Mouse (Mus musculus): ENCODE measurements around the gene Spdye4b. TPM values are rescaled to one million over a fixed set of nuclear protein-coding genes. Genes with fewer than 3 reads are reported as not detected.
"Not testable (repeated sequence)": the region's sequence is repeated elsewhere in the genome, so short reads cannot be mapped to it uniquely, and the experiment has no call there.

Spdye4b gene
- polyA plus RNA-seq, 1 experiment from 2014 or later: 0.07 TPM

GRCm38 (mm10) chr5:143175970-143176369 lies 4.8 kb upstream of the Spdye4b start:
- WGBS: 96% methylated on average over 4 of the region's 4 CpGs

GRCm38 (mm10) chr5:143177541-143178200 lies 3.1 kb upstream of the Spdye4b start:
- no peak for DNase-seq (ENCODE audit: low spot score)
- peaks cover 63% of the 10 kb centered on the region for H3K36me3 ChIP-seq
- H3K9me3 ChIP-seq: peaks cover 24% of the 10 kb centered on the region; the same call in 1 of the 2 replicates
- H3K4me3 ChIP-seq: no peak overlapping the region
- H3K27ac ChIP-seq: no peak overlapping the region
- H3K27me3 ChIP-seq (ENCODE audit: insufficient read depth, poor library complexity, severe bottlenecking): no peaks in the 10 kb centered on the region
- WGBS: 88% methylated on average over 3 of the region's 3 CpGs
- peaks cover 15% of the 10 kb centered on the region for H3K4me1 ChIP-seq (replicated peaks)

More at GRCm38 (mm10) chr5:143175970-143176369, 4.8 kb upstream of the Spdye4b start:
- Histone ChIP-seq H3K9me3 (peaks cover 24% of the 10 kb centered on the region; the same call in 1 of the 2 replicates), H3K27ac (no peak overlapping the region), H3K27me3 (ENCODE audit: insufficient read depth, poor library complexity, severe bottlenecking) (no peaks in the 10 kb centered on the region), H3K4me3 (no peak overlapping the region), H3K4me1 (replicated peaks) (peaks cover 15% of the 10 kb centered on the region), H3K36me3 (peaks cover 80% of the 10 kb centered on the region)
- DNase-seq (ENCODE audit: low spot score): no peak

GRCm38 (mm10) chr5:143179179-143179578 lies 1.6 kb upstream of the Spdye4b start:
- WGBS: 49% methylated on average over 6 of the region's 6 CpGs
- Histone ChIP-seq H3K27me3 (ENCODE audit: insufficient read depth, poor library complexity, severe bottlenecking) (no peaks in the 10 kb centered on the region), H3K4me3 (peak overlapping the region; percentile 93; the same call in 1 of the 2 replicates)

GRCm38 (mm10) chr5:143188014-143188413 lies 7.2 kb downstream of the Spdye4b start:
- not testable (repeated sequence) for H3K9me3 ChIP-seq; H3K36me3 ChIP-seq; H3K27me3 ChIP-seq (ENCODE audit: insufficient read depth, poor library complexity, severe bottlenecking); H3K4me3 ChIP-seq; DNase-seq (ENCODE audit: low spot score); H3K4me1 ChIP-seq (replicated peaks); H3K27ac ChIP-seq
- WGBS: 82% methylated on average over 1 of the region's 1 CpGs

More at GRCm38 (mm10) chr5:143179179-143179578, 1.6 kb upstream of the Spdye4b start:
- peaks cover 15% of the 10 kb centered on the region for H3K4me1 ChIP-seq (replicated peaks)
- no peak overlapping the region for H3K27ac ChIP-seq
- H3K9me3 ChIP-seq: peaks cover 11% of the 10 kb centered on the region; the same call in 1 of the 2 replicates
- peak; percentile 10 for DNase-seq (ENCODE audit: low spot score)
- peaks cover 48% of the 10 kb centered on the region for H3K36me3 ChIP-seq

- H3K9me3 ChIP-seq: no peaks in the 10 kb centered on the region
Observed at GRCm38 (mm10) chr5:143192806-143193205, 12.0 kb downstream of the Spdye4b start.

GRCm38 (mm10) chr5:143194747-143195146 lies 13.9 kb downstream of the Spdye4b start:
- H3K4me1 ChIP-seq (replicated peaks); H3K27me3 ChIP-seq (ENCODE audit: insufficient read depth, poor library complexity, severe bottlenecking); DNase-seq (ENCODE audit: low spot score); H3K4me3 ChIP-seq; H3K36me3 ChIP-seq; H3K9me3 ChIP-seq; H3K27ac ChIP-seq: not testable (repeated sequence)
- WGBS: 73% methylated on average over 8 of the region's 8 CpGs

More at GRCm38 (mm10) chr5:143192806-143193205, 12.0 kb downstream of the Spdye4b start:
- H3K36me3 ChIP-seq: no peaks in the 10 kb centered on the region
- H3K27ac ChIP-seq: no peak overlapping the region
- no peaks in the 10 kb centered on the region for H3K27me3 ChIP-seq (ENCODE audit: insufficient read depth, poor library complexity, severe bottlenecking)
- H3K4me1 ChIP-seq (replicated peaks): no peaks in the 10 kb centered on the region
- no peak for DNase-seq (ENCODE audit: low spot score)
- H3K4me3 ChIP-seq: no peak overlapping the region
- WGBS: 89% methylated on average over 8 of the region's 8 CpGs

- no peak overlapping the region for H3K27ac ChIP-seq
- no peaks in the 10 kb centered on the region for H3K27me3 ChIP-seq (ENCODE audit: insufficient read depth, poor library complexity, severe bottlenecking)
- H3K4me1 ChIP-seq (replicated peaks): no peaks in the 10 kb centered on the region
- DNase-seq (ENCODE audit: low spot score): no peak
- no peak overlapping the region for H3K4me3 ChIP-seq
- no peaks in the 10 kb centered on the region for H3K36me3 ChIP-seq
- WGBS: 83% methylated on average over 2 of the region's 2 CpGs
- no peaks in the 10 kb centered on the region for H3K9me3 ChIP-seq
Observed at GRCm38 (mm10) chr5:143195166-143195565, 14.3 kb downstream of the Spdye4b start.

GRCm38 (mm10) chr5:143196506-143196905 lies 15.7 kb downstream of the Spdye4b start:
- no peaks in the 10 kb centered on the region for H3K36me3 ChIP-seq
- 93% methylated on average over 4 of the region's 4 CpGs for WGBS
- no peaks in the 10 kb centered on the region for H3K27me3 ChIP-seq (ENCODE audit: insufficient read depth, poor library complexity, severe bottlenecking)
- DNase-seq (ENCODE audit: low spot score): no peak
- H3K9me3 ChIP-seq: no peaks in the 10 kb centered on the region
- H3K4me1 ChIP-seq (replicated peaks): no peaks in the 10 kb centered on the region
- no peak overlapping the region for H3K4me3 ChIP-seq
- no peak overlapping the region for H3K27ac ChIP-seq

GRCm38 (mm10) chr5:143205015-143205414 lies 24.2 kb downstream of the Spdye4b start:
- Histone ChIP-seq H3K27me3 (ENCODE audit: insufficient read depth, poor library complexity, severe bottlenecking) (no peaks in the 10 kb centered on the region), H3K27ac (no peak overlapping the region), H3K36me3 (no peaks in the 10 kb centered on the region), H3K4me1 (replicated peaks) (no peaks in the 10 kb centered on the region), H3K9me3 (peaks cover 8% of the 10 kb centered on the region), H3K4me3 (no peak overlapping the region)
- WGBS: 75% methylated on average over 3 of the region's 3 CpGs
- DNase-seq (ENCODE audit: low spot score): no peak

- DNase-seq (ENCODE audit: low spot score): no peak
- WGBS: 89% methylated on average over 2 of the region's 2 CpGs
- no peaks in the 10 kb centered on the region for H3K4me1 ChIP-seq (replicated peaks)
- no peaks in the 10 kb centered on the region for H3K36me3 ChIP-seq
- peaks cover 2% of the 10 kb centered on the region for H3K9me3 ChIP-seq
- H3K4me3 ChIP-seq: no peak overlapping the region
- H3K27me3 ChIP-seq (ENCODE audit: insufficient read depth, poor library complexity, severe bottlenecking): no peaks in the 10 kb centered on the region
- H3K27ac ChIP-seq: no peak overlapping the region
Observed at GRCm38 (mm10) chr5:143213832-143214231, 33.0 kb downstream of the Spdye4b start.

- Histone ChIP-seq H3K4me3 (no peak overlapping the region), H3K4me1 (replicated peaks) (no peaks in the 10 kb centered on the region), H3K27ac (no peak overlapping the region), H3K9me3 (no peaks in the 10 kb centered on the region), H3K27me3 (ENCODE audit: insufficient read depth, poor library complexity, severe bottlenecking) (no peaks in the 10 kb centered on the region), H3K36me3 (no peaks in the 10 kb centered on the region)
- DNase-seq (ENCODE audit: low spot score): no peak
- 84% methylated on average over 5 of the region's 5 CpGs for WGBS
Observed at GRCm38 (mm10) chr5:143220996-143221395, 40.2 kb downstream of the Spdye4b start.

- H3K36me3 ChIP-seq: no peaks in the 10 kb centered on the region
- no peaks in the 10 kb centered on the region for H3K27me3 ChIP-seq (ENCODE audit: insufficient read depth, poor library complexity, severe bottlenecking)
- no peaks in the 10 kb centered on the region for H3K9me3 ChIP-seq
- H3K4me3 ChIP-seq: no peak overlapping the region
- H3K27ac ChIP-seq: no peak overlapping the region
- H3K4me1 ChIP-seq (replicated peaks): no peaks in the 10 kb centered on the region
- no peak for DNase-seq (ENCODE audit: low spot score)
- WGBS: 79% methylated on average over 1 of the region's 1 CpGs
Observed at GRCm38 (mm10) chr5:143222287-143222686, 41.5 kb downstream of the Spdye4b start.

- H3K9me3 ChIP-seq: peaks cover 15% of the 10 kb centered on the region
- 86% methylated on average over 3 of the region's 3 CpGs for WGBS
- H3K36me3 ChIP-seq: no peaks in the 10 kb centered on the region
- no peaks in the 10 kb centered on the region for H3K4me1 ChIP-seq (replicated peaks)
- no peak within 1 kb of the TSS for H3K27ac ChIP-seq
- DNase-seq (ENCODE audit: low spot score): no peak
- H3K4me3 ChIP-seq: no peak within 1 kb of the TSS
- no peaks in the 10 kb centered on the region for H3K27me3 ChIP-seq (ENCODE audit: insufficient read depth, poor library complexity, severe bottlenecking)
Observed at GRCm38 (mm10) chr5:143226790-143227189, 46.0 kb downstream of the Spdye4b start, which contains the start of gene Spdye4a. TSS of gene Spdye4a (minus strand) at chr5:143226890.

All from hindbrain, embryonic 10.5 days (tissue).